Mouse (Mus musculus): ENCODE measurements around the gene Bricd5.

Bricd5 gene

DNA sequence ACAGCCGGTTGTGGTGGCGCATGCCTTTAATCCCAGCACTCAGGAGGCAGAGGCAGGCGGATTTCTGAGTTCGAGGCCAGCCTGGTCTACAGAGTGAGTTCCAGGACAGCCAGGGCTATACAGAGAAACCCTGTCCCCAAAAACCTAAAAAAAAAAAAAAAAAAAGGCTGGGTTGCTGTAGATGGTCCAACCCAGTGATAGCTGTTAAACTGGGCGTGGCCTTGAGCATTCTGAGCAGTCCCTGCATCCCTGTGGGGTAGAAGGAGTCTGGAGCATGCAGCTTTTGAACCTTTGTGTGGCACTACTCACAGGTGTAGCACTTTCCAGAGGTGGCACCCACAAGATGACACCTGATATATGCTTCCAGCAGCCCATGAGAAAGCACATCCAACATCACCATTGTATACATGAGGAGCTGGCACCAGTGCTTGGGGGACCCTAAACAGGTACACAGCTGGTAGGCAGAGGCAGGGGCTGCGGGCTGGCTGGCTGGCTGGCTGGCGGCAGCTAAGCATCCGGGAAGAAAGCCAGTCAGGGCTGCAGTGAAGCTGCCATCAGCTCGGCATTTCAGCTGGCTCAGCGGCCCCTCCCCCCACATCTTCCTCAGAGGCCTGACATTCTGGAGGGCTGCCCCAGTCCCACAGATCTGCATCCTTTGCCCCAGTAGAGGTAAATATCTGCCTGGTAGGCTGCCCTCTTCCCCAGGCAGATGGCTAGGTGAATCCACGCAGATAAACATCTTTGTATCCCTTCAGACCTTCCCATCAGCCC, 11.6 kb downstream of the Bricd5 start:
- peak; percentile 20 to 36 for DNase-seq (ENCODE audit: low spot score in 2 of 2)

DNA sequence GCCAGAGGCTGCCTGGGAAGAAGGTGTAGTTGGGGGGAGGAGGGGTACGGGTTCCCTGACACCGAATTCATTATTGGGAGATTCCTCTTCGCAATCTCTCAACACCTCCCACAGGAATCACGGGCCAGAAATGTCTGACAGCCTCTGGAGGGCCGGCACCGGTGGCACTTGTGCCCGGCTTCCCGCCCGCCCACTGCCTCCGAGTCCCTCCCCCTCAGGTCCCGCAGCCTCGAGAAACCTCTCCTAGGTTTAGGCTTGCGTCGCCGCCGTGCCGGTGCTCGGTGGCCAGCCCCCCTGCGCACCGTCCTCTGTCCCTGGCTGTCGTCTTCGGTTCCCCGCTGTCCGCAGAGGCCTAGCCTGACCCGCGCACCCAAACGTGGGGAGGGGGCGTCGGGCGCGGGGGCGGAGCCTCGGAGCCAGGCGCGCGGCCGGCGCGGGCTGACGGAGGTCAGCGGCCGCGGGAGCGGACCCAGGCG, 14.5 kb downstream of the Bricd5 start, which contains the start of gene Caskin1:
Caskin1 (plus strand) TSS at position 416 of the 476 bp plus-strand sequence.
- DNase-seq (ENCODE audit: low spot score in 2 of 2), result no peak

DNA sequence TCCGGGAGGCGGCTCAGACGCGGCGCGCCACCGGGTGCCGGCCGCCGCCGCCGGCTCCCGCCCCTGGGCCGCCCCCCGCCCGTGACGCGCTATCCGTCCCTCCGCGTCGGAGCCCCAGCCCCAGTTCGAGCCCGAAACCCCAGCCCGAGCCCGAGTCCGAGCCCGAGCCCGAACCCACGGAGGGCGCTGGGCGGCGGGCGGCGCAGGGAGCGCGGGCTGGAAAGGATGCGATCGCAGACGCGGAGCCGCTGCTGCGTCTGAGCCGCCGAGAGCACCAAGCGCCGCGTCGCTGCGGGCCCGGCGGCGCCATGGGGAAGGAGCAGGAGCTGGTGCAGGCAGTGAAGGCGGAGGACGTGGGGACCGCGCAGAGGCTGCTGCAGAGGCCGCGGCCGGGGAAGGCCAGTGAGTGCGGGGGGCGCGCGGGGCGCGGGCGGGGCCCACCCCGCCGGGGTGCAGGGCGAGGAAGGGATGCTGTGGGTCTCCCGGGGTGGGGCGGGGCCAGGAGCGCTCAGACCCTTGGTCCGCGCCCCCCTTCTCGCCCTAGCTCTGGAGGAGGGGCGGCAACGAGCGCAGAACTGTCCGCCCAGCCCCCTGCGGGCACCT, 15.1 kb downstream of the Bricd5 start:
- peak in 1 of 2 experiments; percentile 29 for DNase-seq (ENCODE audit: low spot score in 2 of 2)

DNA sequence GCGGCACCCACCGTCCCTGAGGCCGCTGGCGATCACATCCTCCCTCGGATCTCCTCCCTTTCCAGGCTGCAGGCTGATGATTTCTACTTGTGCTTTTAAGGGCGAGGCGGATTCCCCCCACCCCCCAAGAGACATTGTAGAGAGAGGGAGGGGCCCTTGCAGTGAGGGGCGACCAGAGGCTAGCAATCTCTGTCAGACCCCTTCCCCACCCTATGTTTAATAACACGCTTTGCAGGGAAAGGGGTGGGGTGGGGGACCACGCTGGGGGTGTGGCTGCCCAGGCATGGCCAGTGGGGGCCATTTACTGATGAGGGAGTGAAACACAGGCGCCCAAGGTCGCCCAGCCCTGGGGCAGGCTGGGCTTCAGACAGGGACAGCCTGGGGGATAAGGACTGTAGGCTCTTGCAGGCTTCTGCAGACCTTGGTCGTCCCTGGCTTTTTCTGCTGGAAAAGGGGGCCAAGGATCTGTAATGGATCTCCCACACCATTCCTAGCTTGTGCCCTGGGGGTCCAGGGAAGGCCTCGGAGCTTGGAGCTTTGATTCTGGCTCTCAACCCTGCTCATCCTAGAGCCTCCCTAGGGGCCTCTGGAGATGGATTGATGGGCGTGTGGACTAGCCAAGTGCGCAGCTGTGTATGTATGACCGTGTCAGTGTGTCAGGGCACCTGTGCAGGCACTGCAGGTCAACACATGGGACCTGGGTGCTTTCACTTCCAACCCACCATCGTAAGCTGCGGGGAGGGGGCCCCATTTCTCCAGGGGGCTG, 15.8 kb downstream of the Bricd5 start:
- no peak for DNase-seq (ENCODE audit: low spot score in 2 of 2)

DNA sequence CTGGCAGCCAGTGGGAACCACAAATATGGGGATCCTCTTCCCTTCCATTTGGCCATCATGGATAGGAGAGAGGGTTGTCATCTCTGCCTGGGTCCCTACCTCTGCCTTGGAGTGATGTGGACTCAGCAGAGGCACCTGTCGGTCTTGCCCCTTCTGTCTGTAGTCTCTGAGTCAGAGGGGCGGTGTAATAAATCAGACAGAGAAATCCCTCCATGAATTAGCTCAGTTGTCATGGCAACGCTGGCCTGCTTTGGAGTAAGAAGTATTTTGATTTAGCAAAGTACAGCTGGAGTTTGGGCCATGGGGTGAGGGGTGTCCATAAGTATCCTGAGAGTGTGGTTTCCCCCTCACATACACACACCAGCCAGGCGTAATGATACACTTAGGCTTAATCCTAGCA, 16.7 kb downstream of the Bricd5 start:
- no peak for DNase-seq (ENCODE audit: low spot score in 2 of 2)

DNA sequence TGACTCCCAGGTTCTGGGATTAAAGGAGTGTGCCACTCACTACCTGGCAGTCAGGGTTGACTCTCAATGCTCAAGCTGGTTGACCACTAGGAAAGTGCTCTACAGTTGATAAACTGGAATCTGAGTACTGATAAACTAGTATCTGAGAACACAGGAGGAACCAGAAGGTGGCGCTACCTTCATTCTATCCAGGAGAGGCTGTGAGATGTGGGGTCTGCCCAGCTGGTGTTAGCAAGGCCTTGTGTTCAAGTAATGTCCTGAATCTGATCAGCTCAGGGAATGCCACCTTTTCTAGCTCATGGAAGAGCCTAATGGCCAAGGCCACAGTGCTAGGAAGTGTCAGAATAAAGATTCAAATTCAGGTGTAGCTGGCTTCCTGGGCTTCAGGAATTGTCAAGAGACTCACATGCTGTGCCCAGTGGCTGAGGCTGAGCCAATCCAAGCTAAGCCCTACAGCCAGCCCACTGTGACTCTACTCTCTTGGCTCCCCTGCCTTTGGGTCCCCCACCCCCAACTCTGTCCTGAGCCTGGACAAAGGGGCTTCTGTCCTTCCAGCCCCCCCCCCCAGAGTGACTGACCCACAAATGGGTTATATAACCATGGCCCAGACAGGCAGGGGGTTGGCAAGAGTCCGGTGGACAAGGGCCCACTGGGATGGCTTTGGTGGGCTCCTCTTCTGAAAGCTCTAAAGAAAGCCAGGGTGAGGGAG, 21.1 kb downstream of the Bricd5 start:
- DNase-seq (ENCODE audit: low spot score in 2 of 2), result peak in 1 of 2 experiments; percentile 57

DNA sequence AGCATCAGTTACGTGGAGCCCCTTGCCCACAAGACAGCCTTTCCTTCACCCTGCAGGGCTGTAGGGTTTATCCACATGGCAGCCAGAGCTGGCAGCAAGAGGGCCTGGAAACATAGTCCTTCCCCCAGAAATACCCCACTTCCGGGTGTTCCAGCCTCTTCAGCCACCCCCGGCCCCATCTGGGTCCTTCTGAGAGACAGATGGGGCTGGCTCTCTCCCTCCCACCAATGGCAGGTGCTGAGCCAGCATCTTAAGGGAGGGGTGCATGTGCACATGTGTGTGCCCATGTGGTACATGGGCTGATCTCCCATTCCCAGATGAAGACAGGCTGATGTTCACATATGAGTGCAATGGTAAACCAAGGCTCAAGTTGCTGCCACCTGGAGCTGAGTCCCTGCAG, 21.8 kb downstream of the Bricd5 start:
- DNase-seq (ENCODE audit: low spot score in 2 of 2), result no peak

DNA sequence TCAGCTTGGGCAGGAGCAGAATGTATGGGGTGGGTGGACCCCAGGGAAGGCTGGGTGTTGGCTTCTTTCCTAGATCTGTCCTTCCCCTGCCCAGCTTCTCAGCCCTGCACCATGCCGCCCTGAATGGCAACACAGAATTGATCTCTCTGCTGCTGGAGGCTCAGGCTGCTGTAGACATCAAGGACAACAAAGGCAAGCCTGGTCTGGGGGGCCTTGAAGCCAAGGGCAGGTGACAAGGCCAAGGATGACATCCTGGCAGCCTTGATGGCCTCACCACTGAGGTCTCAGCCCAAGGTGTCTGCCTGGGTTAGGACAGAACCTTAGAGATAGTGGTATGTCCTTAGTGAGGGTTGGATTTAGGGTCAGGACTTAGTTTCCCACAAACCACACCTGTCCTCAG, 22.3 kb downstream of the Bricd5 start:
- no peak for DNase-seq (ENCODE audit: low spot score in 2 of 2)

DNA sequence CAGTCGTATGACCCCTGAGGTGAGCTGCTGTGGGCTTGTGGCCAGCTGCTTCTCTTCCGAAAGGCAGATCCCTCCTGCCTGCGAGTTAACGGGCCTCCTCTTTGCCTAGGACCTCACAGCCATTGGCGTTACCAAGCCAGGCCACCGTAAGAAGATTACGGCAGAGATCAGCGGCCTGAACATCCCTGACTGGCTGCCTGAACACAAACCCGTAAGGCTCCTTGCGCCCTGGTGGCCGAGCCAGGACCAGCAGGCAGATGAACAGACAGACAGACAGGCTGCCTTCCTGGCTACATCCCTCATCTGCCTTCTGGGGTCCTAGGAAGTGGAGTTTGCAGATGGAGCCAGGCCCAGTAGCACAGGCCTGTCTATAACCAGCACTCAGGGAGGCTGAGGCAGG, 28.5 kb downstream of the Bricd5 start:
- no peak for DNase-seq (ENCODE audit: low spot score in 2 of 2)

DNA sequence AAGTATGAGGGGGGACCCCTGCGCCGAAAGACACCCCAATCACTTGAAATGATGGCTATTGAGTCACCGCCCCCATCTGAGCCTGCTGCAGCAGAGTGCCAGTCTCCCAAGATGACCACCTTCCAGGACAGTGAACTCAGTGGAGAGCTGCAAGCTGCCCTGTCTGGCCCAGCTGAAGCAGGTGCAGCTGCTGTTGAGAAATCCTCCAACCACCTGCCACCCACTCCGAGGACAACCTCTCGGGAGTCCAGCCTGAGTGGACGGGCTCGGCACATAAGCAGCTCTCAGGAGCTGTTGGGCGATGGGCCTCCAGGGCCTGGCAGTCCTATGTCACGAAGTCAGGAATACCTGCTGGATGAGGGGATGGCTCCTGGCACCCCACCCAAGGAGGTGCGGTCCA, 30.4 kb downstream of the Bricd5 start:
- DNase-seq (ENCODE audit: low spot score in 2 of 2), result no peak

DNA sequence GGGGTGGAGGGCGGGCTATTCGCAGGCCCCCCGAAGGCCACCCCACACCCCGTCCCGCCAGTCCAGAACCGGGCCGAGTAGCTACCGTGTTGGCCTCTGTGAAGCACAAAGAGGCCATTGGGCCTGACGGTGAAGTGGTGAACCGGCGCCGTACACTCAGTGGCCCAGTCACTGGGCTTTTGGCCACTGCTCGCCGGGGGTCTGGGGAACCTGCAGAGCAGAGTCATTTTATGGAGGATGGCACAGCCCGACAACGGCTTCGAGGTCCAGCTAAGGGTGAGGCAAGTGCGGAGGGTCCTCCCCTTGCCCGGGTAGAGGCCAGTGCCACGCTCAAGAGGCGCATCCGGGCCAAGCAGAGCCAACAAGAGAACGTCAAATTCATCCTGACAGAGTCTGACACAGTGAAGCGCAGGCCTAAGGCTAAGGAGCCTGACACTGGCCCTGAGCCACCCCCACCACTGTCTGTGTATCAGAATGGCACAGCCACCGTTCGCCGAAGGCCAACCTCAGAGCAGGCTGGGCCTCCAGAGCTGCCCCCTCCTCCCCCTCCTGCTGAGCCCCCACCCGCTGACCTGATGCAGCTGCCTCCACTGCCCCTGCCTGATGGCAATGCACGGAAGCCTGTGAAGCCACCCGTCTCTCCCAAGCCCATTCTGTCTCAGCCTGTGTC, 31.7 kb downstream of the Bricd5 start:
- DNase-seq (ENCODE audit: low spot score in 2 of 2), result no peak

DNA sequence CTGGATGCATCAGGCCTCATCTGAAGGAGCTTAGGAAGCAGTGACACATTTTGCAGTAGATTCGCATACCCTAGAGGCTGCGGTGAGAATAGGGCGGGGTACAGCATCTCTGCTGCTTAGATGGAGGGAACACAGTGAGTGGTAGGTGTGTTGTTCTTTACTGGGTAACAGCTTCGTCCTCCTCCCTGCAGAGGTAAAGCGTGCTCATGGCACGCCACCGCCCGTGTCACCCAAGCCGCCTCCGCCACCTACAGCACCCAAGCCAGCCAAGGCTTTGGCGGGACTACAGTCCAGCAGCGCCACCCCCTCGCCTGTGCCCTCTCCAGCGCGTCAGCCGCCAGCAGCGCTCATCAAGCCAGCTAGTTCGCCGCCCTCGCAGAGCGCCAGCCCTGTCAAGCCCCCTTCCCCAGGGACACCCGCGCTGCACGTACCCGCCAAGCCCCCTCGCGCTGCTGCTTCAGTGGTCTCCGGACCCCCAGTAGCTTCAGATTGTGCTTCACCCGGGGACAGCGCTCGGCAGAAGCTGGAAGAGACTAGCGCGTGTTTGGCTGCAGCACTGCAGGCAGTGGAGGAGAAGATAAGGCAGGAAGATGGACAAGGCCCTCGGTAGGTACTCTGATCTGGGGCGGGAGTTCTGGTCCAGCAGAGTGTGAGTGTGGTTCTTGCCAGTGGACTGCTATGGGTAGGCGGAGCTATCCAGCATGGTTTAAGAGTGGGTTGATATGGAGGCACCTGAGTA, 32.8 kb downstream of the Bricd5 start:
- DNase-seq (ENCODE audit: low spot score in 2 of 2), result no peak

DNA sequence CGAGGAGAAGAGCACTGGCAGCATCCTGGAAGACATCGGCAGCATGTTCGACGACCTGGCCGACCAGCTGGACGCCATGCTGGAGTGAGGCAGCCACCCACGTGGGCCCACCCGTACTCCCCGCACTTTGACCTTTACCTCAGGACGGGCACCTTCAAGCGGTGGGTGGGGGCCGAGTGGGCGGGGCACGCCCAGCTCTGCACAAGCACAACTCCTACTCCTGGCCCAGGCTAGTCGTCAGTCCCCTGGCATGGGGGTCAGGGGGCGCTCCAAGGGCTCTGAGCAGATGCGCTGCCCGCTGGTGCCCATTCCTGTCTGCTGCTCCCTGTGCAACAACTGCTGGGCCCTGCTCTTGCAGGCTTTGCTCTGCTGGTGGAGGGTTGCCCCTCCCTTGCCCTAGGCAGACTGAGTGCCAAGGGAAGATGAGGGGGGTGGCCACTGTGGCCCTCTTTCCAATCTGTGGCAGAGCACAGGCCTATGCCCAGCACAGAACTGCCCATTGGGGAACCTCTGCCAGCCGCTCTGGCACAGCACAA, 33.5 kb downstream of the Bricd5 start:
- DNase-seq (ENCODE audit: low spot score in 2 of 2), result no peak

DNA sequence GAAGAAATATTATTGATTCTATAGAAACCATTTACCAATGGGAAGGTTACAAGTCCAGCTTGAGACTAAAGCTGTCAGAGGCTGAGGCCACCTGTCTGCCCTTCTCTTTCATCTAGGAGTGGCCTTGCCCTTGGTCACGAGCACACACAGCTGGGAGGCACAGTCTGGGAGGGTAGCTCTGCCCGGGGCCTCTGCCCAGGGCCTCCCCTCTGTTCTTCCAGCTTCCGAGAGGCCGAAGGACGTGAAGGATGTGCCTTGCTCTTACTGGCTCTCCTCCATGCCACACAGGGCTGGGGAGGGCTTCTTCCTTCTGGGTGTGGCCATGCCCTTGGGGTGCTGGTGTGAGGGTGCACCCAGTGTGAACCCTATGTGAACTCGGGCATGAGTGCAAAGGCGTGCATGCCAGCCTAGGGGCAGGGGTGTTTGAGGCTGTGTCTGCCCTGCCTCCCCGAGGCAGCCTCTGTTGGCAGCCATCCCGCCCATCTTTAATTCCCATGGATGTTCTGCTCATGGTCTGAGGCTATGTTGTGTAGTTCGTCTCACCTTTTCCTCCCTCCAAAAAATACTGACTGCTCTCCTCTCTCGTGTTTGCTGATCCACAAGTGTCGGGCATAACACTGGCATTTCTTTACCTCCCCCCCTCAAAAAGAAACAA, 34.2 kb downstream of the Bricd5 start:
- DNase-seq (ENCODE audit: low spot score in 2 of 2), result no peak

DNA sequence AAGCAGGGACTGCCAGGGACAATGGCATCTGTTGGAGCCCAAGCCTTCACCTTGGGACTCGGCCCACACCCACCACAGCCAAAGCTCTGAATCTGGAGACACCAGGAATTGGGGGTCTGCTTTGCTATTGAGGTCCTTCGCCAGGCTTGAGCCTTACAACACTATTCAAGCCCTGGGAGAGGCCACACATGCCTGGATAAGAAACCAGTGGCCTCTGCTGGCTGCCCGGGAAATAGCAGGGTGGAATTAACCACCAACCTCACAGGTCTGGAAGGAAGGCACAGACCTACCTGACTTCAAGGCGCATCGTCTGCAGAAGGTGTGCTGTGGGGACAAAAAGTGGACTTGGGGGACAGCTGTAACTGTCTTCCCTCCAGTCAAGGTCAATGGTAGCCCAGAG, 39.9 kb downstream of the Bricd5 start:
- peak in 1 of 2 experiments; percentile 18 for DNase-seq (ENCODE audit: low spot score in 2 of 2)

DNA sequence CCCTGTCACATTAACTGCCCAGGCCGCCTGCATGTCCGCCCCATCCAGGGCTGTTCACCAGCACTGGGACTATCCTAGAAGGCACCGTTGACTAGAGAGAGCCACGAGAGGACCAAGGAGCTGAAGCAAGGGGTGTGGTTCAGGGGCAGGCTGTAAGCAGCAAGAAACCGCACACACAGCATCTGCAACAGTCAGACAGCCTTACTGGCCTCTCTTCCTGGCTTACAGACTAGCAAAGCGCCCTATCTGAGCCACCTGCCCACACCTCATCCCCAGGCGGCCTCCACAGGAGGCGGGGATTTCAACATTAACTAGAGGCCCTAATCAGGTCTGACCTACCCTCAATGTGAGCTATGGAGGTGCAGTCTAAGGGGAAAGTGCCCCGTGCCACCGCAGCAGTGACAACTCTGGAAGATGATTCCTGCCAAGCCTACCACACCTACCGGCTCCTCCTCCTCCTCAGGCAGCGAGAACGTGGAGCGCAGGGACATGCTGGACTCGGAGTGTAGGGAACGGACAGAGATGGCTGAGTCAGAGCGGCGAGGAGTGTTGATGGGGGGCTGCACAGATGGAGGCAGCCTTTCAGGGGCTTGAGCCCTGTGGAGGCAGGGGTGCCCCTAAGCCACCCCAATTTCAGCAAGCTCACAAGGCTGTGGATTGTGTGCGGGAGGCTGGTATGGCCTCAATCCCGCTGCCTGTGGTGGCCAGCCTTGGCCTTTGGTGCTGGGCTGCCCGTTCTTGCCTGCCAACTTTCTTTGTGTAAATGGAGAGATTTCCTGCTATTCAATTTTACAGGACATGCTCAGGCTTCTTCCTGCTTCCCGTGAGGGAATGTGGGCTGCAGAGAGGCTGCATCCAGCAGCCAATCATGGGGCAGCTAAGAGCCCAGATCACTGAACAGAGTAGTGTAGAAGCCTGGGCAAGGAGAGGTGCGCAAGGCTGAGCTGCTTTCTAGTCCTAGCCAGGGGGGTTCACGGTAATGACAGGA, 40.9 kb downstream of the Bricd5 start:
- DNase-seq (ENCODE audit: low spot score in 2 of 2), result no peak

DNA sequence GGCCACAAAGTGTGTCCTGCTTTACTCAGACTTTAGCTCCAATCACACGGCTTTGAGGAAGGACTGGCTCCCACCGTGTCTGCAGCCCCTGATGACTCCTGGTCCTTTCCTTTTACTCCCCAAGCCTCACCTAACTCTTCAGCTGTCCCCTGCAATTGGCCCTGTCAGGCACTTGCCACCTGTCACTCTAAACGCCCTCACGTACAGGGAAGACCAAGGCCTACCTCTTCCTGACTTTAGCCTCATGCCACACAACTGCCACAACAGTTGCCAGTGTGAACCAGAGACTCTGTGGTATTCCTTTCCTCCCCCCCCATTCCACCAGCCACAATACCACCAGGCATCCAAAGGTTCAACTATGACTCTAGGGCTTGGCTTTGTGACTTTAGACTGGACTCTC, 46.8 kb downstream of the Bricd5 start:
- no peak for DNase-seq (ENCODE audit: low spot score in 2 of 2)

DNA sequence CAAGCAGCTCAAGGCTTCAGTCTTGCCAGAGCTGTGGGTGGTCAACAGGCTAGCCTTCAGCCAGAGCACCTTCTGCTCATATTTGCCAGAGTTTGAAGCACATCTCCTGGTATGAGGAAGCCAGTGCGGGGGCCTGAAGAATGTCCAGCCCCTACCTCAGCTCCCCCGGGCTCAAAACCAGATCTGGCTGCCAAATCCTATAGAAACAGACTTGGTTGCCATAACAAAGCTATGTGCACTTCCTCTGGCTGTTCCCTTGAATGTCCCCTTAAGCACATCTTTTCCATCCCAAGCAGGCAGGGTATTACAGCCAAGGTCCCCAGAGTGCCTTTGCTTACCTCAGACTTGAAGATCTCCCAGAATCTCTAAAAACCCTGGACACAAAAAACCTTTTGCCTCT, 51.0 kb downstream of the Bricd5 start:
- DNase-seq (ENCODE audit: low spot score in 2 of 2), result no peak

All from thymus, postnatal 10 days (tissue).